Mouse (Mus musculus) forebrain, postnatal 0 days (tissue): ENCODE measurements around the gene Edf1. TPM values are rescaled to one million over a fixed set of nuclear protein-coding genes. Genes with fewer than 3 reads are reported as not detected.
"Not testable (repeated sequence)": the region's sequence is repeated elsewhere in the genome, so short reads cannot be mapped to it uniquely, and the experiment has no call there.

Experiments used
- ATAC-seq: fragments of 200-750 bp; cut with Nextera tagmentation; 2 replicates; pipeline ENCODE4 v1.8.0; 2017; ENCODE audit warnings: mild to moderate bottlenecking, moderate library complexity
- DNase-seq: peaks from one replicate; pipeline ENCODE4 v3.0.0-alpha.2; 2015
- H3K27ac ChIP-seq: fragments of 300-500 bp; sonication (generic); 2 replicates; pipeline ENCODE4 v1.5.1; 2014; ENCODE audit warnings: low read depth, mild to moderate bottlenecking, antibody characterized with exemption, low read length, moderate library complexity, mixed read lengths
- H3K27me3 ChIP-seq: fragments of 300-500 bp; sonication (generic); 2 replicates; pipeline ENCODE4 v1.6.1; 2014; ENCODE audit warnings: mild to moderate bottlenecking, low read length, mixed read lengths; ENCODE audit not compliant: insufficient read depth
- H3K36me3 ChIP-seq: fragments of 300-500 bp; sonication (generic); 2 replicates; pipeline ENCODE4 v1.6.1; 2014; ENCODE audit warnings: mild to moderate bottlenecking, moderate library complexity; ENCODE audit not compliant: insufficient read depth
- H3K4me1 ChIP-seq: fragments of 300-500 bp; sonication (generic); 2 replicates; pipeline ENCODE4 v1.6.1; 2014; ENCODE audit warnings: antibody characterized with exemption; ENCODE audit not compliant: insufficient read depth
- H3K4me2 ChIP-seq: fragments of 300-500 bp; sonication (generic); 2 replicates; pipeline ENCODE4 v1.6.1; 2014; ENCODE audit warnings: low read depth, mild to moderate bottlenecking, moderate library complexity
- H3K4me3 ChIP-seq: fragments of 300-500 bp; sonication (generic); 2 replicates; pipeline ENCODE4 v1.5.1; 2014; ENCODE audit warnings: low read depth, low read length, mixed read lengths
- H3K9ac ChIP-seq: fragments of 300-500 bp; sonication (generic); 2 replicates; pipeline ENCODE4 v1.6.1; 2014; ENCODE audit warnings: mild to moderate bottlenecking
- H3K9me3 ChIP-seq: fragments of 300-500 bp; sonication (generic); 2 replicates; pipeline ENCODE4 v1.6.1; 2016; ENCODE audit warnings: low read length
- CTCF ChIP-seq: sonication (generic); IDR thresholded peaks from 2 replicates; pipeline ENCODE4 v1.5.1; 2016; ENCODE audit warnings: antibody characterized with exemption, control low read depth, low read depth
- WGBS: fragments of 180-500 bp; shearing (Covaris S2); extraction: QIAGEN DNeasy Blood & Tissue Kit; methylation state at CpG from one replicate; pipeline ENCODE4 v1.1.7; 2014; 5-methylcytosine and 5-hydroxymethylcytosine counted together
- polyA plus RNA-seq: library from polyadenylated mRNA; unstranded; fragments of >200 nt; fragmentation: Nextera tagmentation; extraction: Ambion mirVana; gene quantifications from 2 replicates; pipeline ENCODE4 v1.2.1, GENCODE M21; 2015
- total RNA-seq: library from RNA; depleted of rRNA; stranded (reverse); fragments of >200 nt; gene quantifications from 2 replicates; pipeline ENCODE4 v1.2.3, GENCODE M21; 2014

Gene Edf1
- total and polyA plus RNA-seq, 2 experiments from 2014 or later, result 151 to 368 TPM

GRCm38 (mm10) chr2:25551186-25551585 lies 6.5 kb upstream of the Edf1 start:
- no peak for ATAC-seq

GRCm38 (mm10) chr2:25553171-25553786 lies 4.4 kb upstream of the Edf1 start:
- not testable (repeated sequence) for ATAC-seq

More at GRCm38 (mm10) chr2:25551186-25551585, 6.5 kb upstream of the Edf1 start:
- H3K4me2 ChIP-seq, result no peak overlapping the region
- no peak overlapping the region for H3K27ac ChIP-seq
- H3K4me1 ChIP-seq, result peaks cover 7% of the 10 kb centered on the region
- H3K36me3 ChIP-seq, result no peaks in the 10 kb centered on the region
- H3K4me3 ChIP-seq, result no peak overlapping the region
- DNase-seq, result no peak
- peak; percentile 71 for TF ChIP-seq CTCF
- H3K9me3 ChIP-seq, result no peaks in the 10 kb centered on the region
- H3K9ac ChIP-seq, result no peak overlapping the region
- H3K27me3 ChIP-seq, result no peaks in the 10 kb centered on the region
- WGBS, result 36% methylated on average over 5 of the region's 5 CpGs

DNA sequence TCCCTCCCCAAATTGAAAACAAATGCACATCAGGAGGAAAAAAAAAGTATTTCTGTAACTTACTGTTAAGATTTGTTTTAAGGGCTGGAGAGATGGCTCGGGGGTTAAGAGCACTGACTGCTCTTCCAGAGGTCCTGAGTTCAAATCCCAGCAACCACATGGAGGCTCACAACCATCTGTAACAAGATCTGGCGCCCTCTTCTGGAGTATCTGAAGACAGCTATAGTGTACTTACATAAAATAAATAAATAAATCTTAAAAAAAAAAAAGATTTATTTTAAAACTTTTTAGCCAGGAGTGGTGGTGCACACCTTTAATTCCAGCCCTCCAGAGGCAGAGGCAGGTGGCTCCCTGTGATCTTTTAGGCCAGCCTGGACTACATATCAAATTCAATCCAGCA lies 2.2 kb upstream of the Edf1 start:
- H3K9me3 ChIP-seq, H3K4me3 ChIP-seq, H3K36me3 ChIP-seq, H3K27me3 ChIP-seq, DNase-seq, H3K4me1 ChIP-seq, ATAC-seq, H3K4me2 ChIP-seq, H3K27ac ChIP-seq, H3K9ac ChIP-seq: not testable (repeated sequence)
- WGBS, result 54% methylated on average over 2 of the region's 2 CpGs

More at GRCm38 (mm10) chr2:25553171-25553786, 4.4 kb upstream of the Edf1 start:
- H3K9ac ChIP-seq, H3K27me3 ChIP-seq, DNase-seq, H3K4me1 ChIP-seq, H3K27ac ChIP-seq, H3K9me3 ChIP-seq, H3K4me3 ChIP-seq, H3K4me2 ChIP-seq, H3K36me3 ChIP-seq: not testable (repeated sequence)
- 90% methylated on average over 4 of the region's 4 CpGs for WGBS

GRCm38 (mm10) chr2:25556296-25556695 lies 1.4 kb upstream of the Edf1 start:
- Histone ChIP-seq H3K27me3 (no peaks in the 10 kb centered on the region), H3K4me1 (peaks cover 6% of the 10 kb centered on the region; the same call in 1 of the 2 replicates), H3K4me2 (no peak overlapping the region), H3K36me3 (peaks cover 13% of the 10 kb centered on the region), H3K4me3 (no peak overlapping the region), H3K9ac (no peak overlapping the region), H3K27ac (no peak overlapping the region), H3K9me3 (no peaks in the 10 kb centered on the region)
- 58% methylated on average over 1 of the region's 1 CpGs for WGBS
- ATAC-seq (no peak), DNase-seq (no peak)
- no peak for TF ChIP-seq CTCF

DNA sequence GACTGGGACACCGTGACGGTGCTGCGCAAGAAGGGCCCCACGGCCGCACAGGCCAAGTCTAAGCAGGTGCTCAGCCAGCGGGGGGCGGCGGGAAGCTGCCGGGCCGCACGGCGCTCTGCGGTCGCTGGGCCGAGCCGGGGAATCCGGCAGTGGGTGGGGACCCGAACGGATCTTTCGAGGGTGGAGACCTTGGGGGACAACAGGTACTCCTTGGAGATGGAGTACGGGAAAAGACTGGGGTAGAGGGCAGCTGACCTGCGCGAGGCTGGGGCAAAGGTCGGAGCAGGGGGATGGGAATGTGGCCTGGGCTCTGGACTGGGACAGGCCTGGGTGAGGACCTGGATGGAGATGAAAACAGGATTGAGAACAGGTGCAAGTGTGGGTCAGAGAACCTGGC lies 315 bp downstream of the Edf1 start:
- ATAC-seq (peak; percentile 38; the same call in 1 of the 2 replicates), DNase-seq (no peak)
- H3K36me3 ChIP-seq, result peaks cover 30% of the 10 kb centered on the region
- H3K4me2 ChIP-seq, result peak overlapping the region; percentile 88
- peak overlapping the region; percentile 95 for H3K9ac ChIP-seq
- H3K27ac ChIP-seq, result peak overlapping the region; percentile 57
- 1% methylated on average over 24 of the region's 24 CpGs for WGBS
- no peak for TF ChIP-seq CTCF
- H3K4me3 ChIP-seq, result peak overlapping the region; percentile 92
- H3K9me3 ChIP-seq, result no peaks in the 10 kb centered on the region
- no peaks in the 10 kb centered on the region for H3K27me3 ChIP-seq
- H3K4me1 ChIP-seq, result peaks cover 6% of the 10 kb centered on the region; the same call in 1 of the 2 replicates

DNA sequence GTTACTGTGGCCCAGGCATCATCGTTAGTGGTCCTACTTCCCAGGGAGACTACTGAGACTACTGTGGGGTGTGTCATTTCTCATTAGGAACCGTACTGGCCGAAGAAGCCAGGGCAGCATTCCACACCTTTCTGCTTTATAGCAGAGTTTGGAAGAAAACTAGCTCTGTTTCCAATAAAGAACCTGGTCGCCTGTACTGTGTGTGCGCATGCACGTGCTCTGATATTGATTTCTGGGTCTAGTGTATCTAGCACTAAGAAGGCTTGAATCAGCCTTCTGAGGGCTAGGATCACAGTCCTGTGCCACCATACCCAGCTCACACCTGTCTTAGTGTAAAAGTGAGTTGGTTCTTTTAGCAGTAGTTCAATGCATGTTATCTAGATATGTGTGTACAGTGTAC lies 1.1 kb downstream of the Edf1 start:
- Histone ChIP-seq H3K4me1 (peaks cover 6% of the 10 kb centered on the region; the same call in 1 of the 2 replicates), H3K27ac (no peak overlapping the region), H3K9ac (peak overlapping the region; percentile 95), H3K27me3 (no peaks in the 10 kb centered on the region), H3K4me3 (peak overlapping the region; percentile 92), H3K9me3 (no peaks in the 10 kb centered on the region), H3K4me2 (peak overlapping the region; percentile 88), H3K36me3 (peaks cover 38% of the 10 kb centered on the region)
- no peak for TF ChIP-seq CTCF
- ATAC-seq (no peak), DNase-seq (no peak)
- WGBS, result 55% methylated on average over 6 of the region's 6 CpGs

DNA sequence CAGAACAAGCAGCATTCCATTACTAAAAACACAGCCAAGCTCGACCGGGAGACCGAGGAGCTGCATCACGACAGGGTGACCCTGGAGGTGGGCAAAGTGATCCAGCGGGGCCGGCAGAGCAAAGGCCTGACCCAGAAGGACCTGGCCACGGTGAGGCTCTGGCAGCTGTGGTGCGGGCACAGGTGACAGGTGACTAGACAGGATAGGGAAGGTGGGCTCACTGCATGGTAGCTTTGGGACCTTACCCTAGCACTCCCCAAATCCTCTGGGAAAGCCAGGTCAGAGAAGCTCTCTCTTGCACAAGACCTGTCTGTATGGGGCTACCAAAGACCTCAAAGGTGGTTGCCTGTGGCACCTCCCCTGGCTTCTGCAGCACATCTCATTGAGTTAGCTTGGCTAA lies 2.9 kb downstream of the Edf1 start:
- Histone ChIP-seq H3K9ac (no peak overlapping the region), H3K4me3 (no peak overlapping the region), H3K27ac (no peak overlapping the region), H3K27me3 (no peaks in the 10 kb centered on the region), H3K9me3 (no peaks in the 10 kb centered on the region), H3K4me2 (no peak overlapping the region), H3K4me1 (peaks cover 6% of the 10 kb centered on the region; the same call in 1 of the 2 replicates), H3K36me3 (peaks cover 50% of the 10 kb centered on the region)
- no peak for TF ChIP-seq CTCF
- no peak for DNase-seq
- 94% methylated on average over 8 of the region's 8 CpGs for WGBS
- ATAC-seq, result no peak
